Mouse (Mus musculus): Measurements from ENCODE around the gene Camta2. TPM values are rescaled to one million over a fixed set of nuclear protein-coding genes. Genes with fewer than 3 reads are reported as not detected.
A peak's percentile ranks its signal among the peaks of the same experiment; 100 is the strongest.

Gene Camta2
- total RNA-seq, 2 experiments from 2014 or later: 238 to 261 TPM

DNA sequence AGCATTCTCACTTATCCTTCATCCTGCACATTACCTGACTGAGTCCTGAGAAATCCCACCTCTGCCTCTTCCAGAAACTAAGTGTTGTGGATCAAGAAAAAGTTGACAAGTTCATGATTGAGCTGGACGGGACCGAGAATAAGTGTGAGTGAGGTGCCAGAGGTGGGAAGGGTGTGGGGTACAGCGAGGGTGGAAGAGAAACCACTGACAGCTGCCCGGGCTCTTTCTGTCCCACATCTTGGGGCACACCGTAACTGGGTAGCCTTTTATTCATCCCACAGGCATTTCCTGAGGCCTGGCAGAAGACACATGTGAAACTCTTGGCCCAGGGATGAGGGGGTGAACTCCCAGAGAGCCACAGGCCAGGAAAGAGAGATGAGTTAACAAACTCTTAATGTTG lies 29.4 kb downstream of the Camta2 start:
- no peak for DNase-seq (ENCODE audit: extremely low spot score in 1 of 2, low spot score in 2 of 2)
- intact Hi-C loops (cut with DNase I): loop anchor here (10.0 kb wide), 1 partner anchor 424 kb away; the partner anchor contains the start of genes 0610010K14Rik, Gm21988 and Rnasek
- Histone ChIP-seq H3K27ac (no peak overlapping the region), H3K4me3 (no peak overlapping the region)
- TF ChIP-seq CTCF (IDR thresholded peaks at IDR 0.05): no peak

GRCm38 (mm10) chr11:70657991-70658390 lies 29.9 kb downstream of the Camta2 start:
- intact Hi-C loops (cut with DNase I): loop anchor here (10.0 kb wide), 1 partner anchor 423 kb away; the partner anchor contains the start of genes 0610010K14Rik, Gm21988 and Rnasek
- no peak overlapping the region for H3K4me3 ChIP-seq
- no peak for TF ChIP-seq CTCF (IDR thresholded peaks at IDR 0.05)
- no peak for DNase-seq (ENCODE audit: extremely low spot score in 1 of 2, low spot score in 2 of 2)
- H3K27ac ChIP-seq: no peak overlapping the region

- Histone ChIP-seq H3K27ac (no peak overlapping the region), H3K4me3 (no peak overlapping the region)
- no peak for DNase-seq (ENCODE audit: extremely low spot score in 1 of 2, low spot score in 2 of 2)
- TF ChIP-seq CTCF (IDR thresholded peaks at IDR 0.05): no peak
- intact Hi-C loops (cut with DNase I): loop anchor here (10.0 kb wide), 1 partner anchor 423 kb away; the partner anchor contains the start of genes 0610010K14Rik, Gm21988 and Rnasek
These were observed 30.3 kb downstream of the Camta2 start for GRCm38 (mm10) chr11:70657573-70657972.

DNA sequence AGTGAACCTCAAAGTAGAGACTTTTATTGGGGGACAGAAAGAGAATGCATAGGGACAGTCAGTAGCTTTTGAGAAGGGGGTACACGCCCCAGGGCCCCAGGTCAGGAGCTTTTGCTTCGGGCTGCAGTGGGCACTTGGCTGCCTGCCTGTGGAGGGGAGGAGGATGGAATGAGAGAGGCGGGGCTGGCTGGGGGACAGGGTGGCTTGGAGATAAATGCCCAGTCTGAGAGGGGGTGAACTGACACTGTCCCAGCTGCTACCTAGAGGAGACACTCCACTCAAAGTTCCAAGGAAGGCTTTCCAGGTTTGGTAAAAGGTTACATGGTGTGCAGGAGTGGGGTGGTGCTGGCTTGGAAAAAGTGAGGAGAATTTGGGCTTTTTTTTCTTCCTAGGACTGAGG lies 30.9 kb downstream of the Camta2 start, which contains the start of gene Eno3:
Gene Eno3 (plus strand): TSS at position 239 of the 400 bp plus-strand sequence.
- peak within 1 kb of the TSS; percentile 100 for H3K4me3 ChIP-seq
- no peak for DNase-seq (ENCODE audit: extremely low spot score in 1 of 2, low spot score in 2 of 2)
- no peak for TF ChIP-seq CTCF (IDR thresholded peaks at IDR 0.05)
- intact Hi-C loops (cut with DNase I): loop anchor here (10.0 kb wide), 1 partner anchor 422 kb away; the partner anchor contains the start of genes 0610010K14Rik, Gm21988 and Rnasek
- H3K27ac ChIP-seq: peak within 1 kb of the TSS; percentile 64

- Histone ChIP-seq H3K4me3 (peak overlapping the region; percentile 100; the same call in 1 of the 2 replicates), H3K27ac (peak overlapping the region; percentile 64; the same call in 1 of the 2 replicates)
- TF ChIP-seq CTCF (IDR thresholded peaks at IDR 0.05): no peak
- DNase-seq (ENCODE audit: extremely low spot score in 1 of 2, low spot score in 2 of 2): no peak
- intact Hi-C loops (cut with DNase I): loop anchor here (10.0 kb wide), 1 partner anchor 422 kb away; the partner anchor contains the start of genes 0610010K14Rik, Gm21988 and Rnasek
These were observed 31.4 kb downstream of the Camta2 start for GRCm38 (mm10) chr11:70656456-70656927.

DNA sequence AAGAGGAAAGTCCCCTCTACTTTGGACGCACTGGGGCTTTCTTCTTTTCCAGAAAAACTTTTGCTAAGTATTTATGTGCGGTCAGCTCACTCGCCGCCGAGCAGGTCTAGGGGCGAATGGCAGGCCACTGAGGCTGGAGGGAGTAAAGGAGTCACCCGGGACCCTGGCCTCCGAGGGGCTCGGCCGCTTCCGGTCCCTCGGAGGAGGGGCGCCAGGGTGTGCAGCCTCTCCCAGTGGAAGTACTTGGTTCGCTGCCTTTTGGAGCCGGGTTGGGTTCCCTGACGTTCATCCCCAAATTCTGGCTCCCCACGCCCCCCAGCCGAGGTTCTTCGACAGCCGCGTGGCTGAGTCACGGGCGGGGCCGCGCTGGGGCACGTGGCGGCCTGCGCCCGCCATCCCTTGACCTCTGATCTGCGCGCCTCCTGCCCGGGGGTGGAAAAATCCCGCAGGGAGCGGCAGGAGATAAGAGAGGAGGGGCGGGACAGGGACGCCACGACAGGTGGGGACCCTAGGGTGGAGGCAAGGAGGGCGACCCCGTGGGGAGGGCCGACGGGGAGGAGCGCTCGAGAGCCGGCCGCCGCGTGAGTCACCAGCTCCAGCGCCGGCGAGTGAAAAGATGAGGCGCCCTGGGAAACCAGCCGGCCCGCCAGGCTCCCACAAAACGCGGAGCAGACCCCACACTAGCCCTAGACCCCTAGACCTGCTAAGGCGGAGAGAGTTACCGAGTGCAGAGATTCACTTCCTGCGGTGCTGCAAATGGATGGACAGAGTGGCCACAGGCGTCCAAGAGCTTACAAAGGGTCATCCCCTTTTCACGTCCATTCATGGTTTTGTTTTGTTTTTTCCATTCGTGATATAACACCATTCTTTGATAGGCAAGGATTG lies 32.1 kb downstream of the Camta2 start:
- peak overlapping the region; percentile 100 for H3K4me3 ChIP-seq
- intact Hi-C loops (cut with DNase I): loop anchor here (10.0 kb wide), 1 partner anchor 421 kb away; the partner anchor contains the start of genes 0610010K14Rik, Gm21988 and Rnasek
- no peak for TF ChIP-seq CTCF (IDR thresholded peaks at IDR 0.05)
- DNase-seq (ENCODE audit: extremely low spot score in 1 of 2, low spot score in 2 of 2): no peak
- peak overlapping the region; percentile 64 for H3K27ac ChIP-seq

DNA sequence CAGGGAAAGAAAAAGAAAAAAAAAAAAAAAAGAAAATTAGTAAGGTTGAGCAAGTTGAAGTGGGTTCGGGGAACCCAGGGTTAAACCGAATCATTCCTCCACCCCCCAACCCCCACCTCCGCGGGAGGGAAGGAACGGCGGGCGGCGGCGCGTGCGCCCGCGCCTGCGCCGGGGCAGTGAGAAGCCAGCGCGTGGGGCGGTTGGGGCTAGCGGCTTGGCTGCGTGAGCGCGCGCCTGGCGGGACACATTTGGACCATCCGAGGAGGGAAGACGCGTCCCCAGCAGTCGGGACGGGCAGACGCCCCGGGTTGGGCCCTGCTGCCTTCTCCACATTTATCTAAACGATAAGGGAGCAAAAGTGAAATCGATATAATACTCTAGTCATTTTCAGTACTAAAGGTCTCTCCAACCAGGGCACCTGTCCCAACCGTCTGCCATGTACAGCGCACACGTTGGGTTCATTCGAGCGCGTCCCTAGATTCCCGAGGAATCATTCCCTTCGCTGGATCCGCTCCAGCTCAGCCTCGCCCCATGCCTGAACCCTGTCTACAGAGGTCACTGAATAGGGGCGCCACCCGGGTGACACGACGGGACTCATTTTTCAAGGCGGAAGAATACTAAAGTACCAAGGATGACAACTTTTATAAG lies 32.9 kb downstream of the Camta2 start:
- intact Hi-C loops (cut with DNase I): loop anchor here (10.0 kb wide), 1 partner anchor 420 kb away; the partner anchor contains the start of genes 0610010K14Rik, Gm21988 and Rnasek

GRCm38 (mm10) chr11:70654198-70654922 lies 33.5 kb downstream of the Camta2 start, which contains the start of gene Pfn1:
TSS of gene Pfn1 (minus strand) at chr11:70654644.
- DNase-seq (ENCODE audit: extremely low spot score in 1 of 2, low spot score in 2 of 2): peak; percentile 68 to 75
- peak within 1 kb of the TSS; percentile 99 for H3K27ac ChIP-seq
- TF ChIP-seq CTCF (IDR thresholded peaks at IDR 0.05): no peak
- peak within 1 kb of the TSS; percentile 100 for H3K4me3 ChIP-seq
- intact Hi-C loops (cut with DNase I): loop anchor here (10.0 kb wide), 1 partner anchor 420 kb away; the partner anchor contains the start of genes 0610010K14Rik, Gm21988 and Rnasek

More for the DNA sequence above, 32.9 kb downstream of the Camta2 start:
- Histone ChIP-seq H3K27ac (peak overlapping the region; percentile 99), H3K4me3 (peak overlapping the region; percentile 100)
- peak; percentile 73 to 74 for DNase-seq (ENCODE audit: extremely low spot score in 1 of 2, low spot score in 2 of 2)
- no peak for TF ChIP-seq CTCF (IDR thresholded peaks at IDR 0.05)

DNA sequence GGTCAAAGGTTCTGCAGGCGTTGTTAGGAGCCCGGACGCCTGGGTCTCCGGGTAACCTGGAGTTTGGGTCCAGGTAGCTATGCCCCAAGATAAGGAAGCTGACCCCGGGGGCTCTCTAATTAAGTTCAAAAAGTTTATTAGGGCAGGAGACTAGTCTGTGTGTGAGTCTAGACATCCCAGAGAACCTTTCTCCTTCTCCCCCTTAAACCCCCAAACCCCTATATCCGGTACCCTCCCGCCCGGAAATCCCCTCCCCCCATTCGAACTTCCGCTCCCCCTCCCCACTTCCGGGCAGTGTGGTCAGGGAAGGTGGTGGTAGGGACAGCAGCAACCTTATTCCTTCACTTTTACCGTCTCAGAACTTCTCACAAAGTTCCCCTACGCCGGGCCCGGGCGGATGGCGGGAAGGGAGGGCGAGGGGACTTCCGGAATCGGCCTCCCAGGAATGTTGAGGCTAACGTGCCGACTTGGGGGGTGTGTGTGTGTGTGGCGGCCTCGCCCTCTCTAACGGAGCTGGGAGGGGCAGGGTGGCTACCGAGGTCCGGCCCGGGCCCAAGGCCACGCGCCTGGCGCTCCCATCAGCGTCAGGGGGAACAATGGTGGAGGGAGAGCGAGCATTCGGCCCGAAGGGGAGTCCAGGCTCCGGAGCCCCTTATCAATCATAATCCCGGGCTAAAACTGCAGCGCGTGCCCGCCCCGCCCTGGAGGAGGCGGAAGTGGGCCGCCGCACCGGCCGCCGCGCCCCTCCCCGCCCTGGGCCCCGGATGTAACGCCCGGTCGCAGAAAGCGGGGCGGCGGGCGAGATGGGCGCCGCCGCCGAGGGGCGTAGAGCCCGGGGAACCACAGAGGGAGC lies 34.3 kb downstream of the Camta2 start:
- TF ChIP-seq CTCF (IDR thresholded peaks at IDR 0.05): no peak
- H3K4me3 ChIP-seq: peak overlapping the region; percentile 100
- peak; percentile 56 to 63 for DNase-seq (ENCODE audit: extremely low spot score in 1 of 2, low spot score in 2 of 2)
- intact Hi-C loops (cut with DNase I): loop anchor here (1.0 to 10.0 kb wide), 2 partner anchors 16 to 419 kb away; partner anchors contain the start of genes 0610010K14Rik, Gm21988, Rnasek and Spag7
- peak overlapping the region; percentile 99 for H3K27ac ChIP-seq
